Mouse (Mus musculus) adrenal gland (tissue): ENCODE results near the gene Magt1.
"Not testable (repeated sequence)": the region's sequence is repeated elsewhere in the genome, so short reads cannot be mapped to it uniquely, and the experiment has no call there.

Experiments used
- intact Hi-C: fragments of 180-260 bp; cut with DNase I; formaldehyde crosslinking; loops from one replicate; pipeline ENCODE4 v1.15.1; 2025

Gene Magt1

GRCm38 (mm10) chrX:105957091-105957490 lies 54.6 kb downstream of the Magt1 start:
- intact Hi-C loops = not testable (repeated sequence)

GRCm38 (mm10) chrX:105953999-105954398 lies 57.7 kb downstream of the Magt1 start:
- intact Hi-C loops = no loop called here

- intact Hi-C loops = no loop called here
Observed at GRCm38 (mm10) chrX:105946357-105946756, 65.3 kb downstream of the Magt1 start.

- intact Hi-C loops = no loop called here
Observed at GRCm38 (mm10) chrX:105939245-105939644, 72.5 kb downstream of the Magt1 start.

- intact Hi-C loops = no loop called here
Observed at GRCm38 (mm10) chrX:105937736-105938135, 74.0 kb downstream of the Magt1 start.

- intact Hi-C loops = no loop called here
Observed at GRCm38 (mm10) chrX:105934341-105934740, 77.4 kb downstream of the Magt1 start.

- intact Hi-C loops = loop anchor here (10.0 kb wide), 1 partner anchor 85 kb away; the partner anchor contains the start of genes Cox7b and Magt1
Observed at GRCm38 (mm10) chrX:105929478-105930038, 82.1 kb downstream of the Magt1 start.

- intact Hi-C loops = loop anchor here (10.0 kb wide), 1 partner anchor 86 kb away; the partner anchor contains the start of genes Cox7b and Magt1
Observed at GRCm38 (mm10) chrX:105928861-105929477, 82.7 kb downstream of the Magt1 start, which contains the start of gene Atrx. TSS of gene Atrx (minus strand) at chrX:105929403.

- intact Hi-C loops = loop anchor here (10.0 kb wide), 1 partner anchor 87 kb away; the partner anchor contains the start of genes Cox7b and Magt1
Observed at GRCm38 (mm10) chrX:105927941-105928860, 83.5 kb downstream of the Magt1 start.

GRCm38 (mm10) chrX:105926121-105926735 lies 85.5 kb downstream of the Magt1 start:
- intact Hi-C loops = loop anchor here (10.0 kb wide), 1 partner anchor 89 kb away; the partner anchor contains the start of genes Cox7b and Magt1

GRCm38 (mm10) chrX:105924326-105925070 lies 87.2 kb downstream of the Magt1 start:
- intact Hi-C loops = loop anchor here (10.0 kb wide), 1 partner anchor 90 kb away; the partner anchor contains the start of genes Cox7b and Magt1

GRCm38 (mm10) chrX:105923896-105924295 lies 87.8 kb downstream of the Magt1 start:
- intact Hi-C loops = loop anchor here (10.0 kb wide), 1 partner anchor 91 kb away; the partner anchor contains the start of genes Cox7b and Magt1

- intact Hi-C loops = loop anchor here (10.0 kb wide), 1 partner anchor 92 kb away; the partner anchor contains the start of genes Cox7b and Magt1
Observed at GRCm38 (mm10) chrX:105922986-105923385, 88.7 kb downstream of the Magt1 start.

- intact Hi-C loops = loop anchor here (10.0 kb wide), 1 partner anchor 93 kb away; the partner anchor contains the start of genes Cox7b and Magt1
Observed at GRCm38 (mm10) chrX:105921421-105921820, 90.3 kb downstream of the Magt1 start.
